Mouse (Mus musculus) cerebellum, adult 8-10 months (tissue): ENCODE data around the gene Atg2a.

Source experiments
- DNase-seq: peaks from one replicate; pipeline ENCODE4 v3.0.0; 2022

Atg2a gene

DNA sequence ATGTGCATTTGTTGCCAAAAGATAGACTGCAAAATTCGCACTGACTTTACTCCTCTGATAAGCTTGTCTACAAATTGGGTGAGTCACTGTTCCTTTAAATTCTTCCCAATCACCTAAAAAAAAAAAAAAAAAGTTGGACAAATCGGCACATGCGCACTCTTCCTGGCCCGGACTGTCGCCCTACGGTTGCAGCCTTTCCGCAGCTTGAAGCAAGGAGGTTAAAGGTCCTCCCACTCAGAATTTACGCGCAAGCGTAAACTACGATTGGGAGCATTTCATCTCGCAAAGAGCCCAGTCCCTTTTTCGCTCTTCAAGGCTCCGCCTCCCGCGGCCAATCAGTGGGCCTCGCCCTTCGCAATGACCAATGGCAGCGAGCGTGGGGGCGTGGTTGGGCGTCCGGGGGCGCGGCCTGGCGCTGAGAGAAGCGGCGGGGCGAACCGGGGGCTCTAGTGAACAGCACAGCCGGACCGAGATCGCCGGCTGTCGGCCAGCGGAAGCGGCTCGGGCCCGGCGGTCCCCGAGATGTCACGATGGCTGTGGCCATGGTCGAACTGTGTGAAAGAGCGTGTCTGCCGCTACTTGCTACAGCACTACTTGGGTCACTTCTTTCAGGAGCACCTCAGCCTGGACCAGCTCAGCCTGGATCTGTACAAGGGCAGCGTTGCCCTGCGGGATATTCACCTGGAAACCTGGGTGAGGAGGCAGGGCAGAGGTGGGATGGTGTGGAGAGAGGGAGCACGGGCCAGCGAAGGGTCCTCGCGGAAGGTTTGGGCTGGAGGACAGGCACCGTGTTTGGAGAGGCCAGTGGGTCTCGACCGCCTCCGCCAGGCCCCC, at the start of gene Atg2a:
Atg2a (plus strand) TSS at position 395 of the 834 bp plus-strand sequence.
- DNase-seq, result peak; percentile 98

DNA sequence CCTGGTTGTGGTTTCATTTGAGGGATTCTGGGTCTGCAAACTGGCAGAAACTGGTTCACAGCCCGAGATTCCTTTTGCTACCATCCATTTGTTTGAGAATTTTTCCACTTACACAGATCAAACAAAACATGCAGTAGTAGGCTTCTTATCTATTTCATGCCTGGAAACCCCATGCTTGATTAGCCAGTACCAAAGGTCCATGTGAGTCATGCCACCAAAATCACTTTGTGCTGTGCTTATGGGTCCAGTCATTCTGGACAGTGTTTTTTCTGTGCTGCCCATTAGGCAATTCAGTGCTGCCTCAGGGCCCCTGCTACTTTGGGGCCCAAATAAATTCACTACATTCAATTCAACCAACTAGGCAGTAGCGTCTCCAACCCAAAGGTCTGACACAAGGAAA, 37.2 kb upstream of the Atg2a start:
- no peak for DNase-seq

DNA sequence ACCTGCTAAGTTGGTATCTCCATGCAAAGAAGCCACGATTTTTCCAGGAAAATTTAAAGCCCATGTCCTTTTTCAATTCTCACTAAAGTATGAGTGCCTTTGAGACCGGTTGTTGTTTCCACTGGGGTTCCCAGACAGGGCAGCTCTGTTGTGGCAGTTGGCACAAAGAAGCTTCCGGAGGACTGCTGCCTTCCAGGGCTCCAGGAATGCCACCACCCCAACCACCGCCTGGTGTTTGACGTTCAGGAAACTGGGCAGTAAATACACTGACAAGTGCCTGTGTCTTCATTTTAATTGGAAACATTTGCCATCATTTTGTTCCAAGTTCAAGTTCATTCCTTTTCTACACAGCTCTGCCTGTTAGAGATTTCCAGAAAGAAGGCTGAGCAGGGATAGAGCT, 34.8 kb upstream of the Atg2a start:
- no peak for DNase-seq

- no peak for DNase-seq
Observed at GRCm38 (mm10) chr19:6216046-6216705, 25.3 kb upstream of the Atg2a start.

GRCm38 (mm10) chr19:6218606-6219005, 22.9 kb upstream of the Atg2a start:
- no peak for DNase-seq

DNA sequence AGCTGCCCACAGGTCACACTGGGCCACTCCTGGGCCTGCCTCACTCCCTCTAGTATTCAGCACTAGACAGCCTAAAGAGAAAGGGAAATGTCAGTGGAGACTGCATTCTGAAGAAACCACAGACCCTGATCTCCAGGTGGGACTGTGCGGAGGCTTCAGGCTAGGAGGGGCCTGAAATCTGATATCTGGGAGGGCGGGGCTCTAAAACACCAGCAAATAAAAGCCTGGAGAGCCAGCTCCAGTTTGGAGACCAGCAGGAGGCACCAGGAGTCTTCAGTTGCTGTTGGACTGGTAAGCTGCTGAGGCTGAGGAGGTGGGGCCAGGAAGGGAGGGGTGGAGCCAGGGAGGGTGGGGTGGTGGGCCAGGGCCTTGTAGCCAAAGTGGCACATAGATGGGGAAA, 15.3 kb upstream of the Atg2a start, which contains the start of gene Gpha2:
Gpha2 (plus strand) TSS at position 246 of the 400 bp plus-strand sequence.
- no peak for DNase-seq

DNA sequence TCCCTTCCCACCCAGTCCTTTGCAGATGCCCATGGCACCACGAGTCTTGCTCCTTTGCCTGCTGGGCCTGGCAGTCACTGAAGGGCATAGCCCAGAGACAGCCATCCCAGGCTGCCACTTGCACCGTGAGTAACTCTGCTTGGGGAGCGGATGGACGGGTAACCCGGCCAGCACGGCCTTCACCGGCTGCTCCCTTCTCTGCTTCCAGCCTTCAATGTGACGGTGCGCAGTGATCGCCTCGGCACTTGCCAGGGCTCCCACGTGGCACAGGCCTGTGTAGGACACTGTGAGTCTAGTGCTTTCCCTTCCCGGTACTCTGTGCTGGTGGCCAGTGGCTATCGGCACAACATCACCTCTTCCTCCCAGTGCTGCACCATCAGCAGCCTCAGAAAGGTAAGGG, 14.7 kb upstream of the Atg2a start:
- no peak for DNase-seq

DNA sequence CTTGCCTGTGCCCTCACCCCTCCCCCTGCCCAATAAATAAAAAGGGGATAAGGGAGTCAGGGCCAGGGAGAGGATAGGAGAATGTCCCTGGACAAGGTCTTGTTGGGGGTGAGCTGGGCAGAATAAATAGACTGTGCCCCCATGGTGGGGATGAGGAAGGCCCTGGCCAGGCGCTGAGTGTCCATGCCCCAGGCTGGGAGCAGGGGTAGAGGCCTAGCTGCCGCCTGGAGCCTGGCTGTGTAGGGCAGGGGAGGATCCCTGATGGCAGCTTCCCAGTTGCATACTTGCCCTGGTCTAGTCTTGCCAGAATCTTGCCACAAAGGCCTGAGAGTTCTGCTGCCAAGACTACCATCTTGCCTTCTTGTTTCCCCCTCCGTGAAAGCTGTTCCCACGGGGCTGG, 13.6 kb upstream of the Atg2a start:
- DNase-seq, result no peak

GRCm38 (mm10) chr19:6230411-6230810, 11.1 kb upstream of the Atg2a start:
- DNase-seq, result peak; percentile 55

DNA sequence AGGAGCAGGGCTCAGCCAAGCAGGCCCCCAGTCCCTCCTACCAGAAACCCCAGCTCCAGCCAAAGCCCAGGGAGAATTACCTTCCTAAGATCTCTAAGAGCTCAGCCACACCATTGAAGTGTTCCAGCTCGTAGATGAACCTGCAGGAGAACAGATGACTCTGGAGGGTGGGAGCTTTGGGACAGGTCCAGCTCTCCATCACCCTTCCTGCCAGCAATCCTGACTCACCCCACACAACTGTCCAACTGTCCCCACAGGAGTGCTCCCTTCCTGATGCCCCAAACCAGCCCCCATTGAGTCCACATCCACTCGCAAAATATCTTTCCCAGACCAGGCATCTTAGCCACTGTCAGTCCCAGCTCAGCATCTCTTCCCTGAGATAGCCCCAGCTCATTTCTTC, 10.4 kb upstream of the Atg2a start:
- DNase-seq, result peak; percentile 25

- DNase-seq, result no peak
Observed at GRCm38 (mm10) chr19:6233647-6234046, 7.8 kb upstream of the Atg2a start.

DNA sequence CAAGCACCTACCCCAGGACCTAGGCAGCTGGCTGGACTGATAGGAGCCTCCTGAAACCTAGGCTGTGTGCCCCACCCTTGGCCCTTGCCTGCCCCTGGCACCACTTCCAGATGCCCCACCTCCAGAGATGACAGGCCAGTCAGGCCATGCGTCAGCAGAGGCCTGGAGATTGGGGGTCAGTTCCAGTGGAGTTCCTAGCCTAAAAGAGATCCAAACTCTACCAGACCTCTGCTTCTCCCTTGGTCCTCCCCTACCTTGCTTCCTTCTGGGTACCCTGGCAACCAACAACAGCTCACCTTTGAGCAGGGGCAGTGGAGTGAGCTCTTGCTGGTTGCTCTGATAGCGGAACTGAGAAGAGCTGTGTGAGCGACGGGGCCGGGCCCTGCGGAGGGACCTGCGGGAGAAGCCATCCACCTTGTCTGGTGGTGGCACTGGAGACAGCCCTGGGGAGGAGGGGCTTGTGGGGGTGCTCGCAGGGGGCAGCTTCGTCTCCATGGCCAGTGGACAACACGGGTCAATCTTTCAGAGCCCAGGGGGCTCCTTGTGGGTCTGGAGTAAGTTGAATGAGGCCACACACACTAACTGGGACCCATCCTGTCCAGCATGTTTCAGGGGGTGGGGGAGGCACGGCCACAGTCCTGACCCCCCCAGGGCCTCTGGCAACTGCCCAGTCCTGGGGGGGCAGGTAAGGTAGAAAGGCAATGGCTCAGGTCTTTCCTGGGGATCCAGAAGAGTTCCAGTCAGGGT, 7.0 kb upstream of the Atg2a start:
- peak; percentile 61 for DNase-seq

DNA sequence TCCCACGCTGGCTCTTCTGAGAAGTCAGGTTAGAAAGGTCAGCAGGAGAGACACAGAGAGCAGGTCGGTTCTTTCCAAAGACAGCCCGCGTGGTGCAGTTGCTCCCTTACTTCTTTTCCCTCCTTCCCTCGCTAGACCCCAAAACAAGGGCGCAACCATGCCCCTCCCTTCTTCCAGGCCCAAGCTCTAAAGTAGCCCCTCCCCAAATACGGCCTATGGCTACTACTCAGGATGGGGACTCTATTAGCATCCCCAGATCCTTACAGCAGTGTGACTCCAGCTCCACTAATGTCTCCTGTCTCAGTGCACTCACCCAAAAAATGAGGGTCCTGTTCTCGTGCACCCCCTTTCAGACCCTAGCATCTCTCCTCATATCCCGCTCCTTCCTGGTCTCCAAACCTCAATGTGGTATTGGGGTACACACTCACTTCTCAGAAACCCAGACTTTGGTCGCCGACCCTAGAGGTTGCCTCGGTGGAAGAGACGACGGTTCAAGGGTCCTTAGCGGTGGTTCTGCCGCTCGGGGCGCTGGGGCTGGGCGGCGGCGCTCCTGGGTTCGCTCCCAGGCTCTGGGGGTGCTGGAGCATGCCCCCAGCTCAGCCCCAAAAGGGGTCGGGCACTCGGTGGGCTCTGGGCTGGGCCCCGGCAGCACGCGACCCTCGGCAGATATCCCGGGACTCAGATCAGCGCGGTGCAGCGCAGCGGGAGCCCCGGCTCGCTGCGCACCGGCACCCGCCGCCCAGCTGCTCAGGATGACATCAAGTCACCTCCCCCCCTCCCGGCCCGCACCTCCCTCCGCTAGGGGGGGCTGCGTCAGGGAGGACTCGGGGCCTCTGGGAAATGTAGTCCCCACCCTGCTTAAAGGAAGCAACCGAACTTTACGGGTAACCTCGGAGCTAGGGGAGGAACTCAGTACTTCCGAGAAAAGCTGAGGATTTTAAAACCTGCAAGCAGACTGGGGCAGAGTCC, 6.1 kb upstream of the Atg2a start, which contains the start of gene Ppp2r5b:
Ppp2r5b (minus strand) TSS at position 789 of the 969 bp plus-strand sequence.
- DNase-seq, result peak; percentile 96

DNA sequence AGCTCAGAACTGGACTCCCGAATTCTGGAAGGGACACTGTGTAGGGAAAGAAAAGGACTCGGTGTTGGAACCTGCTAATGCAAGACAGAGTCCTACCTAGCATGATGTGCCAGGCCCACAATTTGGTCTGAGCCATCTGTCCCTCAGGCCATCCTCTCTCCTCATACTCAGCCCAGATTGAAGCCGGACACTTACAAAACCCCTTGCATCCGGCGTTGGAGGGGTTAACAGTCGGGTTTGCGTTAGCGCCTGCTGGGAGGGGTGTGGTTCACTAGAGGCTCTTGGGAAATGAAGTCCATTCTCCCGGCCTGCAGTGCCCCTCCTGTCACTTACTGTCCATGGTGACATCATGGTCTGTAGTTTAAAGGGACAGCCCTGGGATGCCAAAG, 5.4 kb upstream of the Atg2a start:
- peak; percentile 92 for DNase-seq

- peak; percentile 54 for DNase-seq
Observed at GRCm38 (mm10) chr19:6236842-6237241, 4.6 kb upstream of the Atg2a start.

GRCm38 (mm10) chr19:6238740-6239139, 2.7 kb upstream of the Atg2a start:
- DNase-seq, result no peak

DNA sequence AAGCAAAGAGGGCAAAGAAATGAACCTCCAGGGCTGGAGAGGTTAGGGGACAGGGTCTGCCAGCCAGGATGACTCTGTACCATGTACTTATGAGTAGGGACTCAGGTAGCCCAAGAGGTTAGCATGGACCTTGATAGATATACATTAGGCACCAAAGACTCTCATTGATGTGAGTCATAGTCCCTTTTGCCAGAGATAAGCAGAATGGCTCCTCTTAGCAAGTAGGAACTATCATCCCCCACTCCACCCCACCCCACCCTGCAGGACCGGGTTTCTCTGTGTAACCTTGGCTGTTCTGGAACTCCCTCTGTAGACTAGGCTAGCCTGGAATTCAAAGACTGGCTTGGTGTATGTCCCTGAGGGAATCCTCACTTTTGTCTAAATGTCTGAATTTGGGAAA, 1.3 kb upstream of the Atg2a start:
- no peak for DNase-seq

DNA sequence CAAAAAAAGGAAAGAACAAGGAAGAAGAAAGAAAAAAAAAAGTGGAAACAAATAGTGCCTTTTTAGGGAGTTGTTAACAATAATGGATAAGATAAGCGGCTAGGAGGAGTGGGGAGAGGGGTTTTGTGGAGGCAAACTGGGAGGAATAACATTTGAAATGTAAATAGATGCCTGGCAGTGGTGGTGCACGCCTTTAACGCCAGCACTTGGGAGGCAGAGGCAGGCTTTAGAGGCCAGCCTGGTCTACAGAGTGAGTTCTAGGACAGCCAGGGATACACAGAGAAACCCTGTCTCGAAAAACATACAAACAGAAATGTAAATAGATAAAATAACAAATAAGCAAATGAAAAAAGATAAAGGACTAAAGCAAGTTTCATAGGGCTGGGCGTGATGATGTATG, 743 bp upstream of the Atg2a start:
- DNase-seq, result no peak

- DNase-seq, result peak; percentile 55
Observed at GRCm38 (mm10) chr19:6242281-6242680, 813 bp downstream of the Atg2a start.

- DNase-seq, result no peak
Observed at GRCm38 (mm10) chr19:6243226-6243625, 1.8 kb downstream of the Atg2a start.

DNA sequence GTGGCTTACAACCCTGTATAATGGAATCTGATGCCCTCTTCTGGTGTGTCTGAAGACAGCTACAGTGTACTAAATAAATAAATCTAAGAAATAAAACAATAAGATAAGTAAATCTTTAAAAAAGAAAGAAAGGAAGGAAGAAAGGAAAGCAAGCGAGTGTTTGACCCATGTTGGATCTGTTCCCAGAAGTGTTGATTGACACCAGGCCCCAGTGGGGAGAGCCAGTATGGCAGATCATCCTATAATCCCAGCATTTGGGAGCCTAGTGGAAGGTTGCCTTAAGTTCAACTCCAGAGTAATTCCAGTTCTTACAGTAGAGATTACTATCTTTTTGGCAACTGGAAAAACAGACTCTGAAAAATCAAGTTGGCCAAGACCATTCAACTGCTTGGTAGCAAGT, 4.3 kb downstream of the Atg2a start:
- no peak for DNase-seq
